Mouse (Mus musculus): ENCODE results near the gene Stn1.

Gene Stn1

GRCm38 (mm10) chr19:47452211-47452610 lies 85.1 kb downstream of the Stn1 start:
- DNase-seq (ENCODE audit: low spot score): peak; percentile 79

- peak; percentile 72 for DNase-seq (ENCODE audit: low spot score)
These were observed 85.7 kb downstream of the Stn1 start for GRCm38 (mm10) chr19:47451476-47452113.
